Mouse (Mus musculus) G1E (cell line): ENCODE measurements around the gene Dse. TPM values are rescaled to one million over a fixed set of nuclear protein-coding genes. Genes with fewer than 3 reads are reported as not detected.
"Not testable (repeated sequence)": the region's sequence is repeated elsewhere in the genome, so short reads cannot be mapped to it uniquely, and the experiment has no call there.

ENCODE experiments used
- ATAC-seq: 2 replicates; pipeline ENCODE4 v1.8.0; 2016; ENCODE audit warnings: mild to moderate bottlenecking; ENCODE audit not compliant: insufficient number of reproducible peaks, poor library complexity, low FRiP score, severe bottlenecking; ENCODE audit errors: extremely low read depth
- DNase-seq: peaks from one replicate; pipeline ENCODE4 v3.0.0; 2012; ENCODE audit warnings: low spot score
- H3K27me3 ChIP-seq: 2 replicates; pipeline ENCODE4 v1.6.1; 2012; ENCODE audit warnings: mild to moderate bottlenecking, low read length, inconsistent platforms; ENCODE audit not compliant: insufficient read depth
- H3K36me3 ChIP-seq: replicated peaks from 2 replicates; pipeline ENCODE3; 2012; ENCODE audit warnings: mild to moderate bottlenecking, inconsistent platforms
- H3K4me1 ChIP-seq: 2 replicates; pipeline ENCODE4 v1.6.1; 2012; ENCODE audit warnings: low read depth, low read length, inconsistent platforms, mixed read lengths; ENCODE audit not compliant: insufficient read depth
- H3K4me3 ChIP-seq: 2 replicates; pipeline ENCODE4 v1.5.1; 2012; ENCODE audit warnings: low read depth, mild to moderate bottlenecking, inconsistent platforms, low read length, moderate library complexity, mixed read lengths
- H3K9me3 ChIP-seq: replicated peaks from 2 replicates; pipeline ENCODE4 v1.6.1; 2012; ENCODE audit warnings: inconsistent platforms
- CTCF ChIP-seq: IDR thresholded peaks from 2 replicates; pipeline ENCODE4 v1.5.1; 2012; ENCODE audit warnings: low read depth, low read length, inconsistent platforms, mixed read lengths
- GATA1 ChIP-seq: IDR thresholded peaks from 2 replicates; pipeline ENCODE4 v1.6.1; 2012; ENCODE audit warnings: borderline replicate concordance, low read length, inconsistent platforms, mixed read lengths
- GATA2 ChIP-seq: IDR thresholded peaks from 2 replicates; pipeline ENCODE4 v1.6.1; 2012; ENCODE audit warnings: low read depth, low read length, inconsistent platforms, borderline replicate concordance
- POLR2AphosphoS5 ChIP-seq: IDR thresholded peaks from 2 replicates; pipeline ENCODE4 v1.6.1; 2012; ENCODE audit warnings: low read depth, low read length, inconsistent platforms; ENCODE audit not compliant: insufficient replicate concordance
- TAL1 ChIP-seq: conservative IDR thresholded peaks from 2 replicates; pipeline ENCODE4 v1.6.1; 2012; ENCODE audit warnings: low read depth, low read length, inconsistent platforms, mixed read lengths
- polyA plus RNA-seq: library from polyadenylated mRNA; stranded (reverse); fragments of >175 nt; gene quantifications from 2 replicates; pipeline ENCODE4 v1.2.3, GENCODE M21; 2012
- total RNA-seq, 2 experiments: library from RNA; stranded (forward) in 1 of 2; stranded (reverse) in 1 of 2; fragments of 200-1000 nt in 1 of 2; fragments of >200 nt in 1 of 2; fragmentation: Nextera tagmentation in 1 of 2; gene quantifications; 2 replicates each; pipeline ENCODE4 v1.2.3; 2014 to 2017

The Dse gene
- total RNA-seq (2014; fragmentation: Nextera tagmentation), result not detected in 2 replicates
- under 0.01 TPM in 1 of 2 replicates, not detected in the other for total RNA-seq (2017)
- polyA plus RNA-seq, result not detected in 2 replicates

- TF ChIP-seq TAL1 (no peak), GATA1 (no peak), GATA2 (no peak), CTCF (no peak), POLR2AphosphoS5 (no peak)
Measured at GRCm38 (mm10) chr10:34207503-34207850, at the start of gene Dse. Dse (minus strand) TSS chr10:34207715.

GRCm38 (mm10) chr10:34252833-34253232, 45.3 kb upstream of the Dse start:
- H3K4me3 ChIP-seq, ATAC-seq, DNase-seq: not testable (repeated sequence)

More at GRCm38 (mm10) chr10:34207503-34207850, at the start of gene Dse:
- DNase-seq, result no peak
- Histone ChIP-seq H3K4me1 (no peaks in the 10 kb centered on the region), H3K4me3 (0 out of 2 replicates have a peak within 1 kb of the TSS, but pooled peaks have one; percentile 3), H3K36me3 (no peaks in the 10 kb centered on the region), H3K9me3 (no peaks in the 10 kb centered on the region), H3K27me3 (peaks cover 11% of the 10 kb centered on the region; the same call in 1 of the 2 replicates)
- no peak for ATAC-seq

GRCm38 (mm10) chr10:34249594-34249993, 42.1 kb upstream of the Dse start:
- H3K4me3 ChIP-seq, result no peak overlapping the region
- TF ChIP-seq POLR2AphosphoS5 (no peak), TAL1 (no peak), GATA1 (no peak), GATA2 (no peak), CTCF (no peak)
- H3K27me3 ChIP-seq, result no peaks in the 10 kb centered on the region
- ATAC-seq (no peak), DNase-seq (no peak)
- no peaks in the 10 kb centered on the region for H3K36me3 ChIP-seq
- no peaks in the 10 kb centered on the region for H3K4me1 ChIP-seq
- no peaks in the 10 kb centered on the region for H3K9me3 ChIP-seq

More at GRCm38 (mm10) chr10:34252833-34253232, 45.3 kb upstream of the Dse start:
- not testable (repeated sequence) for H3K36me3 ChIP-seq, H3K27me3 ChIP-seq, H3K9me3 ChIP-seq, H3K4me1 ChIP-seq

GRCm38 (mm10) chr10:34247757-34248156, 40.2 kb upstream of the Dse start:
- TF ChIP-seq POLR2AphosphoS5 (no peak), CTCF (no peak), GATA2 (no peak), GATA1 (no peak), TAL1 (no peak)
- DNase-seq (no peak), ATAC-seq (no peak)
- Histone ChIP-seq H3K36me3 (no peaks in the 10 kb centered on the region), H3K27me3 (no peaks in the 10 kb centered on the region), H3K9me3 (no peaks in the 10 kb centered on the region), H3K4me3 (no peak overlapping the region), H3K4me1 (no peaks in the 10 kb centered on the region)

GRCm38 (mm10) chr10:34246106-34246505, 38.6 kb upstream of the Dse start:
- Histone ChIP-seq H3K4me1 (no peaks in the 10 kb centered on the region), H3K36me3 (no peaks in the 10 kb centered on the region), H3K4me3 (no peak overlapping the region), H3K27me3 (no peaks in the 10 kb centered on the region), H3K9me3 (no peaks in the 10 kb centered on the region)
- no peak for TF ChIP-seq POLR2AphosphoS5
- TF ChIP-seq GATA2, result no peak
- no peak for TF ChIP-seq GATA1
- TF ChIP-seq CTCF, result no peak
- TF ChIP-seq TAL1, result no peak
- ATAC-seq (no peak), DNase-seq (no peak)

GRCm38 (mm10) chr10:34244745-34245144, 37.2 kb upstream of the Dse start:
- Histone ChIP-seq H3K27me3 (no peaks in the 10 kb centered on the region), H3K4me3 (no peak overlapping the region), H3K4me1 (no peaks in the 10 kb centered on the region), H3K9me3 (no peaks in the 10 kb centered on the region), H3K36me3 (no peaks in the 10 kb centered on the region)
- DNase-seq, result no peak
- no peak for TF ChIP-seq GATA1
- ATAC-seq, result no peak

GRCm38 (mm10) chr10:34238536-34238935, 31.0 kb upstream of the Dse start:
- TF ChIP-seq POLR2AphosphoS5, result no peak
- no peak for TF ChIP-seq GATA2
- no peak for TF ChIP-seq GATA1
- no peak for TF ChIP-seq TAL1
- no peak for TF ChIP-seq CTCF
- no peak for ATAC-seq
- Histone ChIP-seq H3K4me3 (no peak overlapping the region), H3K9me3 (no peaks in the 10 kb centered on the region), H3K36me3 (no peaks in the 10 kb centered on the region), H3K4me1 (no peaks in the 10 kb centered on the region), H3K27me3 (peaks cover 6% of the 10 kb centered on the region; the same call in 1 of the 2 replicates)
- no peak for DNase-seq
